Mouse (Mus musculus) cerebellum, postnatal 10 days (tissue): Measurements from ENCODE around the gene Srcap.

ENCODE experiments used
- DNase-seq, 2 experiments: peaks; one replicate each; pipeline ENCODE4 v3.0.0; 2021; ENCODE audit warnings: mixed read lengths in 2 of 2

Gene Srcap

DNA sequence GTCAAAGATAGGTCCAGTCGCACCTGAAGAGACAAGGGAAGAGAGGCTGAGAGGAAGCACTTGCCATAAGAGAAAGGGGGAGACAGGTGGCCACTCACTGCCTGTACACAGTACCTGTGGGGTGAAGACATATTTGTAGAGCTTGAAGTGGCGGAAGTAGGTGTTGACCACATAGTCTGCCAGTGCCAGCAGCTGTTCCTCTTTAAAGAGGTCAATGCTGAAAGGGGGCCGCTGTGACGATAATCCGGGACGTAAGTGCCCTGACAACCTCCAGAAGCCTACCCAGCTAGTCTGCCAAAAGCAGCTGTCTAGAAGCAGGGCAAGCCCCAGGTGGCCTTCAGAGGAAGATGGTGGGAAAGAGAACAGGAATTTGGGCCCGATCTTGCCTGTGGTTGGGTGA is 73.2 kb downstream of the Srcap start:
- no peak for DNase-seq

DNA sequence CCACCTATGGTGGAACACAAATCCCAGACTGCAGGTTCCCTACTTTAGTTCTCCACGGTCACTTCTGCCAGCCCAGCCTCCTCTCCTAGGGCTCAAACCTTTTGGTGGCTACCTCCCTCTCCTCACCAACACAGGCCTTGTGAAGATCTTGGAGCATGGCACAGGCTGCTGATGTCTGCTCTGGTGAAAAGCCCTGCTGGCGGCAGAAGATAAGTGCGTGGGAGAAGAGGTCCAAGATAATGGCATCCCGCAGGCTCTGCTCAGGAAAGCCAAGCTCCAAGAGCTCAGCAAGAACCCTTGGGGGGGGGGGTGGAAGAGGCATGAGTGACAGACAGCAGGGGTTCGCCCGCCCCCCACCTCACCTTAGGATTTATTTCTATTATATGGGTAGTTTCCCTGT is 74.4 kb downstream of the Srcap start:
- no peak for DNase-seq

GRCm38 (mm10) chr7:127587196-127587595 is 75.4 kb downstream of the Srcap start:
- no peak for DNase-seq

- peak; percentile 93 to 96 for DNase-seq
Observed at GRCm38 (mm10) chr7:127588011-127588871, 76.5 kb downstream of the Srcap start, which contains the start of the genes Ccdc189 and Rnf40. Ccdc189 (minus strand) TSS chr7:127588595. Rnf40 (plus strand) TSS chr7:127588767.

DNA sequence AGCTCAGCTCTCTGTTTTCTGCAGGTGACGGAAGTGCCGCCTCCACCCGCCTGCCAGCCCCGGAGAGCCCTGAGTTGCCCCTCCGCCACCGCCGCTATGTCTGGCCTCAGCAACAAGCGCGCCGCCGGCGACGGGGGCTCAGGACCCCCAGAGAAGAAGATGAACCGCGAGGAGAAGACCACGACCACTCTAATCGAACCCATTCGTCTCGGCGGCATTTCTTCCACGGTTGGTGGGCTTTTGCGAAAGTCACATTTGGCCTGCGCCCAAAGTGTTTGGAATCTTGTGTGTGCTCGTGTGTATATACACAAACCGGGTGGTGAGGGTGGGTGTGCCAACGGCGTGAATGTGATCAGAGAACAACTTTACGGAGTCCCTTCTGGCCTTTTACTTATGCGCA is 77.1 kb downstream of the Srcap start:
- no peak for DNase-seq

GRCm38 (mm10) chr7:127589637-127590036 is 77.9 kb downstream of the Srcap start:
- no peak for DNase-seq

- DNase-seq: peak in 1 of 2 experiments; percentile 21
Observed at GRCm38 (mm10) chr7:127591108-127591507, 79.3 kb downstream of the Srcap start.

DNA sequence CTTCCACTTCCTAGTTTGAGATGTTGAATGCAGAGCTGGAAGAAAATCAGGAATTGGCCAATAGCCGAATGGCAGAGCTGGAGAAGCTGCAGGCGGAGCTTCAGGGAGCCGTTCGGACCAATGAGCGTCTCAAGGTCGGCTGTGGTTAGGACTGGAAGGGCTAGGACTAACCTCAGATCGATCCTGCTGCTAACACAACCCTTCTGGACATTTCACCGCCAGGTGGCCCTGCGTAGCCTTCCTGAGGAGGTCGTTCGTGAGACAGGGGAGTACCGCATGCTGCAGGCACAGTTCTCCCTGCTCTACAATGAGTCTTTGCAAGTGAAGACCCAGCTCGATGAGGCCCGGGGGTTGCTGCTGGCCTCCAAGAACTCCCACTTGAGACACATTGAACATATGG is 80.8 kb downstream of the Srcap start:
- no peak for DNase-seq

DNA sequence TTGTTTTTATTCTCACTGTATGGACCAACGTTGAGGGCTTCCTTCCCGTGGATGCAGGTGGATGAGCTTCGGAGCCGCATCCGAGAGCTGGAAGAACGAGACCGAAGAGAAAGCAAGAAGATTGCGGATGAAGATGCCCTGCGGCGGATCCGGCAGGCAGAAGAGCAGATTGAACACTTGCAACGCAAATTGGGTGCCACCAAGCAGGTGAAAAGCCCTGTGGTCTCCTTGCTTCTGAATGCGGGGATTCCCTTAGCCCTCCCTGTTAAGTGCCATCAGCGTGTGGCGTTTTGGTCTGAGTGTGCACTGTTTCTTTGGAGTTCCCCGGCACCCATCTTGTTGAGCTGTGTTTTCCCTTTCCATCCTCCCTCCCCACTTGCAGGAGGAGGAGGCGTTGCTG is 85.0 kb downstream of the Srcap start:
- no peak for DNase-seq

- DNase-seq: no peak
Observed at GRCm38 (mm10) chr7:127600612-127601011, 88.8 kb downstream of the Srcap start.

GRCm38 (mm10) chr7:127601735-127602134 is 90.0 kb downstream of the Srcap start:
- DNase-seq: no peak

DNA sequence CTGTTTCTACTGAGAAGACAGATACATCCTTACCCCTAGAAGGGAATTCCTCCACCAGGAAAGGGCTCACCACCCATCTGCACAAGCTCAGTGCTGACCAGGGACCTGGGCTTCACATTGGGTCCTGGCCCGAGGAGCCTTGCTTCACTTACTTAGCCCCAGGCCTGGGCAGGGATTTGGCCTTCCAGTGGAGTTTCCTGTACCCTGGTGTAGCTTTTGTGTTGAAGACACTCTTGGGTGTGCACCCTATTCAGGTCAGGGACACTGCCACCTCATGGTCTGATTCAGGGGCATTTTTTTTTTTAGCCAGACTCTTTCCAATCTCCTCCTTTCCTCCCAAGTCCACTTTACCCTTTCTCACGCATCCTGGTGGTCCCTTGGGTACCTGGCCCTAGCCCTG is 91.1 kb downstream of the Srcap start:
- DNase-seq: no peak

- DNase-seq: no peak
Observed at GRCm38 (mm10) chr7:127604256-127604655, 92.5 kb downstream of the Srcap start.

GRCm38 (mm10) chr7:127607150-127607549 is 95.4 kb downstream of the Srcap start:
- peak in 1 of 2 experiments; percentile 1 for DNase-seq
